Mouse (Mus musculus) gastrocnemius, postnatal 36 days (tissue): ENCODE results near the gene Tacc2. TPM values are rescaled to one million over a fixed set of nuclear protein-coding genes. Genes with fewer than 3 reads are reported as not detected.

Experiments used
- DNase-seq, 2 experiments: peaks; one replicate each; pipeline ENCODE4 v3.0.0; 2022
- intact Hi-C: fragments of 180-260 bp; cut with DNase I; formaldehyde crosslinking; loops from one replicate; pipeline ENCODE4 v1.15.1; 2025
- total RNA-seq, 2 experiments: library from RNA; stranded (reverse); gene quantifications; 2 replicates each; pipeline ENCODE4 v1.2.3; 2021

Tacc2 gene
- total RNA-seq, 2 experiments from 2014 or later = 495 to 686 TPM

- intact Hi-C loops = no loop called here
- DNase-seq = no peak
Measured at GRCm38 (mm10) chr7:130796786-130797185, 219.5 kb downstream of the Tacc2 start.

DNA sequence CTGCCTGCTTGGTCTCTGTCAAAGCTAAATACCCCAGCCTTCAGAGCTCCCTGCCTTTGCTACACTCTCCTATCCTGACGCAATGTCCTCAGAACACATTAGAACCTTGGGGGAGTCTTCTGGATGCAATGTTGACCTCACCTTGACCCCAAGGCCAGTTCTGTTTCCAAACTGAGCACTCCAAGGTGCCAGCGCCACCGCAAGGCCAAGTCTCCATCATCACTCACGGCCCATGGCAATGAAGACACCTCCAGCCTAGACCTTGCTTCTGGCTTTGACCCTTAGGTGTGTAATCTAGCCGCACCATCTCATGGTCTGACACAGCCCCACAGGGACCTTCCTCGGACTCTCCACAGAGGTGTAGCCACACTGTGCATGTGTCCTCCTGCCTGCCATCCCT lies 220.3 kb downstream of the Tacc2 start:
- DNase-seq = no peak
- intact Hi-C loops = no loop called here

DNA sequence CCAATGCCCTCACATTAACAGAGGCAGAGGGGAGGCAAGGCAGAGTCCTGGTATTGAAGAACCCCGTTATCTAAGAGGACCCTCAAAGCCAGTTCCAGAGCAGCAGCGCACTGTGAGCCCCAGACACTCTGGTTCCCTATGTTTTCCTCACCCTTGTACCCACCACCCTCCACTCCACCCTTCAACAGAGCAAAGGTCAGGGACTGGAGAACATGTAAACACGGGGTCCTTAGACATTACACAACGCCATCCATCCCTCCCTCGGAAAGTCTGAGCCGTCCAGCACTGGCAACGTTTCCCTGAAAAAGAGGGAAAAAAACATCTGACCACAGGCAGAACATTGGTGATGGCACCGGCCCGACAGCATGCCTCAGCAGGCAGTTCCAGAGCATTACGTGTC lies 222.2 kb downstream of the Tacc2 start:
- intact Hi-C loops = no loop called here

GRCm38 (mm10) chr7:130800681-130801080 lies 223.4 kb downstream of the Tacc2 start:
- DNase-seq = no peak
- intact Hi-C loops = no loop called here

More for the DNA sequence above, 222.2 kb downstream of the Tacc2 start:
- no peak for DNase-seq

DNA sequence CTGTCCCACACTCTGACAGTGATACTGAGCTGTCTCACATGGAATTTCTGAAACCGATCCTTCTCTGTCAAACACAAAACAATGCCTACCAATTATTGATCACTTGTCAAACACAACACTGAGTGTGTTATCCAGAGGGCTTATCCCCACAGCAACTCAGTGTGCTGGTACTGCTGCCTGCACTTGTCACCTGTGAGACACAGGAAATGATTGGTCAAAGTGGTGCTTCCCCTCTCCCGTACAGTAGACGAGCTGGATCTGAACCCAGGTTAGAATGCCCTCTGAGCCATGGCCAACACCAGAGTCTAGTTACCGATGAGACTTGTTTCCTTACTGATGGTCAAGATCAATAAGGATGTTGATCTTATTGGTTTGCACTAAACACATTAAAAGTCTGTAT lies 224.6 kb downstream of the Tacc2 start:
- intact Hi-C loops = no loop called here
- DNase-seq = no peak

DNA sequence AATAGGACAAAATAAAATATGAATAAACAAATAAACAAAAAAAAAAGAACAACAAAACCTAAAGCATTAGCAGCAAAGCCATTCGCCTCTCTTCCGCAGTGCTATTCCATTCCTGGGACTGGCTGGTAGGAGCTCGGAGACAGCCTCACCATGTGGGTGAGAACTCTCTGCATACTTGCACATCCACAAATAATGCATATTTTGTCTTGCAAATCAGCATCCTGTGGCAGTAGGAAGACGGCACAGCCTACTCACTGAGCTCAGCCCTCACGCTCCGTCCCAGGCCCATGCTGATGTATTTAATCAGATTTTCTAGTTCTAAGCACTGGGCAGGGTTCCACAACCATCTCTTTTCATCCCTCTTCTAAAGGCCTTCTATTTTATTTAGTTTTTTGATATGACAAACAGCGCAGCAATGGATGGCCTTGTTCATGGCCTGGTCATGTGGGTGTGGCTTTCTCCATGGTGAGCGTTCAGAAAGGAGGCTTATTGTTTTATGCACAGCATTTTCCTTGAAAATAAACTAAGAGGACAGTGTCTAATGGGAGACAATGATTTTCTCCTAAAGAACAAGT lies 226.1 kb downstream of the Tacc2 start:
- DNase-seq = no peak
- intact Hi-C loops = no loop called here

DNA sequence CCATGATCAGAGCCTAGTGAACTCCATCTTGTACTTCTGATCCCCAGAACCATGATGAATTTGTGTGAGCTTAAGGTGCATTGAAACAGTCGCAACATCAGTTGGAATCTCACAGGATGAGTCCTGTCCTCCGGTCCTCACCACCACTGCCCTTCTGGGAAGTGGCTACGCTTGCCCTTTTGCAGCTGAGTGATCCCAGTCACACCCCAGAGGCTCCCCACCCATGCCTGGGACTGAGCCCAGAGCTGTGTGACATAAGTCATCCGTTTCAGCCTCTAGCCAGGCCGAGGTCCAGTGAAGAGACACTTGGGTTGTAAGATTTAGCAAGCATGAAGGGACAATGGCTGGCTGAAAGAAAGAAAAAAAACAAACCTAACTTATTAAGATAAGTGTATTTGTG lies 227.8 kb downstream of the Tacc2 start:
- intact Hi-C loops = no loop called here

DNA sequence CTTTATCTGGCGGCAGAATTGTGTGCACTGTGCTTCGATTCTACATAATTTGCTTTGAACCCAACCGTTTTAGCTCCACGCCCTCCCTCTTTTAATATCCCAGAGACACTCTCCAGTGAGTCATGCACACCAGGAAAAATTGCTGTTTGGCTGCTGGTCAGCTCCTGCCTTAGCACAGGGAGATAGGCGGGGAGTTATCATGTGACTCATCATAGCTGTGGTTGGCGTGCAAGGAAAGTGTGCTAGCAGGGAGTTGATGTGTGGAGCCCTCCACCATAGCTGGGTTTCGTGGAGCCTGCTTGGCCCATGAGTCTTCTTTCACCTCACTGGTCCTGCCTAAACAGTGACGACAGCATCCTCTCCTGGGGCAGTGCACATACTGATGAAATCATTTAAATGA lies 230.5 kb downstream of the Tacc2 start:
- peak in 1 of 2 experiments; percentile 38 for DNase-seq
- intact Hi-C loops = no loop called here

More for the DNA sequence above, 227.8 kb downstream of the Tacc2 start:
- DNase-seq = no peak

DNA sequence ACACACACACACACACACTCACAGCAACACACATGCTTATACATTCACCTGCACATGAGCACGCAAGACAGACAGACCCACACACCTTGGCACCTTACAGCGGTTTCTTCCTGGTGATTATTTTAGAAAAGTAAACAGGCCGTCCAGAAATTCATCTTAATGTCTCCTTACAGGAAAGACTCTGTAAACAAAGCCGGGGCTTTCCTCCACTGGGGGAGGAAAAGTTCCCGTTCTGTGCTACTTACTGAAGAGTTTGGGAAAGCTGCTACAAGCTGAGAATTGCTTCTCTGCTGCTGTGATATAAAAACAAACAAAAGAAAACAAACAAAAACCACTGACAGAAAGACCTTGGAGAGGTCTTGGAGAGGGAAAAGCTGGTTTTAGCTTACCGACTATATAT lies 231.5 kb downstream of the Tacc2 start:
- DNase-seq = no peak
- intact Hi-C loops = no loop called here

DNA sequence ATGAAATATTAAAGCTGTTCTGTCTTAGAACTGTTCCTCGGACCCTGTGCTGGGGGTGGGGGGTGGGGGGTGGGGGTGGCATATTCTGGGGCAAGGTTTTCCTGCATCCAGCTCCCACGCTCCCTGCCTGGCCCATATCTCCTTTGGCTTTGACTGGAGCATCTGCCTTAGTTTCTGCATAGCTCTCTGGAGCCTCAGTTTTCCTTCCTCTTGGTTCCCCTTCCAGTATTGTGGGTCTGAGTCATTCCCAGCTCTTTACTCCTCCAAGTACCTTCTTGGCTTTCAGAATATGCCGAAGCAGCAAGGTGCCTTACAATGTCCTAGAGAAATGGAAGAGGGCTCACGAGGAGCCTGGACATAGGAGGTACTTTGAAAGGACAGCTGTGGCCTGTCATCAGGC lies 233.0 kb downstream of the Tacc2 start:
- intact Hi-C loops = no loop called here

DNA sequence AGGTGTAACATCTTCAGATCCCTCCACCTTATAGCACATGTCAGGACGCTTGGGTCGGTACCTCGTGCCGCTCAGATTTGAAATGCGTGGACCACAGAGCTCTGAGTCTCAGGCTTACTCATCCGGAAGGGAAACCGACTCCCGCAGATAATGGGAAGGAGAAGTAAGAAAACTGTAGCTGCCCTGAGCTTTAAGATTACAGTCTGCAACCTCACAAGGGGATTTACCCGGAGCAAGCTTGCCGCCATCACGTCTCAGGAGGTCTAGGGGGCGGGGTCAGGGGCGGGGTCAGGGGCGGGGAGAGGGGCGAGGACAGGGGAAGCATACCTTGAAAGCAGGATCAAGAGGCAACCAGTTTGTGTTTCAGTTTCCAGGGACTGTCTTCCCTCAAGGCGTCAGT lies 235.2 kb downstream of the Tacc2 start:
- intact Hi-C loops = no loop called here
- no peak for DNase-seq

More for the DNA sequence above, 233.0 kb downstream of the Tacc2 start:
- DNase-seq = no peak

Other genes with a start within 250 kb of the Tacc2 start
- 10 to 100 TPM; 29.9 to 31.5 TPM for gene Ate1, start 57.1 kb upstream of the Tacc2 start, total RNA-seq
- 10 to 100 TPM; 24.8 to 27.0 TPM for gene Nsmce4a, start 4.3 kb upstream of the Tacc2 start, total RNA-seq
- not detected for gene Btbd16, start 196.6 kb downstream of the Tacc2 start, total RNA-seq